Mouse (Mus musculus) myocyte (in vitro differentiated cells): ENCODE data around the gene Galnt15. TPM values are rescaled to one million over a fixed set of nuclear protein-coding genes. Genes with fewer than 3 reads are reported as not detected.

Source experiments
- H3K27me3 ChIP-seq: one replicate; pipeline ENCODE4 v1.6.1; 2011; ENCODE audit not compliant: control insufficient read depth, insufficient read depth, insufficient read length
- H3K36me3 ChIP-seq: one replicate; pipeline ENCODE4 v1.6.1; 2011; ENCODE audit not compliant: control insufficient read depth, insufficient read depth
- H3K4me2 ChIP-seq: one replicate; pipeline ENCODE4 v1.6.1; 2011; ENCODE audit warnings: low read depth, control low read depth
- H3K4me3 ChIP-seq: one replicate; pipeline ENCODE4 v1.5.1; 2011; ENCODE audit warnings: mild to moderate bottlenecking, control low read depth, moderate library complexity
- H3K79me2 ChIP-seq: one replicate; pipeline ENCODE4 v1.6.1; 2011; ENCODE audit not compliant: control insufficient read depth, insufficient read depth
- H3ac ChIP-seq: one replicate; pipeline ENCODE4 v1.6.1; 2011; ENCODE audit not compliant: control insufficient read depth, insufficient read length
- CEBPB ChIP-seq: IDR thresholded peaks from 2 replicates; pipeline ENCODE4 v1.6.1; 2011; ENCODE audit warnings: mild to moderate bottlenecking, moderate library complexity; ENCODE audit not compliant: poor library complexity, insufficient read depth, severe bottlenecking
- E2F4 ChIP-seq: IDR thresholded peaks from one replicate; pipeline ENCODE4 v1.6.1; 2011; ENCODE audit warnings: mild to moderate bottlenecking, control low read depth, moderate library complexity; ENCODE audit not compliant: insufficient read depth
- MAX ChIP-seq: IDR thresholded peaks from one replicate; pipeline ENCODE4 v1.6.1; 2011; ENCODE audit warnings: low read depth, mild to moderate bottlenecking, control low read depth
- MYOD1 ChIP-seq, 3 experiments: IDR thresholded peaks; one replicate each; pipeline ENCODE4 v1.6.1; 2011; ENCODE audit warnings: control low read depth in 2 of 3, low read depth in 2 of 3, mild to moderate bottlenecking in 2 of 3, moderate library complexity in 1 of 3; ENCODE audit not compliant: insufficient read length in 2 of 3, control insufficient read depth in 1 of 3
- MYOG ChIP-seq, 3 experiments: IDR thresholded peaks; one replicate each; pipeline ENCODE4 v1.6.1; 2011; ENCODE audit warnings: control low read depth in 2 of 3, low read depth in 2 of 3, mild to moderate bottlenecking in 2 of 3; ENCODE audit not compliant: insufficient read length in 2 of 3, control insufficient read depth in 1 of 3, insufficient read depth in 1 of 3
- POLR2A ChIP-seq: IDR thresholded peaks from one replicate; pipeline ENCODE4 v1.6.1; 2011; ENCODE audit warnings: low read depth, mild to moderate bottlenecking, control low read depth, moderate library complexity; ENCODE audit not compliant: insufficient read length
- POLR2AphosphoS2 ChIP-seq: IDR thresholded peaks from one replicate; pipeline ENCODE4 v1.6.1; 2011; ENCODE audit warnings: low read depth, control low read depth; ENCODE audit not compliant: insufficient read length
- REST ChIP-seq: IDR thresholded peaks from one replicate; pipeline ENCODE4 v1.6.1; 2011; ENCODE audit warnings: mild to moderate bottlenecking, control low read depth, moderate library complexity; ENCODE audit not compliant: insufficient read depth, insufficient read length
- SRF ChIP-seq: IDR thresholded peaks from one replicate; pipeline ENCODE4 v1.6.1; 2011; ENCODE audit warnings: low read depth; ENCODE audit not compliant: control insufficient read depth, insufficient read length
- TCF12 ChIP-seq: IDR thresholded peaks from one replicate; pipeline ENCODE4 v1.6.1; 2011; ENCODE audit warnings: mild to moderate bottlenecking, control low read depth; ENCODE audit not compliant: poor library complexity, insufficient read depth, severe bottlenecking
- TCF3 ChIP-seq: IDR thresholded peaks from one replicate; pipeline ENCODE4 v1.6.1; 2011; ENCODE audit warnings: low read depth, control low read depth; ENCODE audit not compliant: insufficient read length
- USF1 ChIP-seq: IDR thresholded peaks from one replicate; pipeline ENCODE4 v1.6.1; 2011; ENCODE audit warnings: low read depth, mild to moderate bottlenecking, control low read depth, moderate library complexity
- polyA plus RNA-seq: library from polyadenylated mRNA; unstranded; fragments of >200 nt; fragmentation: generic; extraction: Trizol; gene quantifications from one replicate; pipeline ENCODE4 v1.2.1, GENCODE M21; 2012; ENCODE audit warnings: missing spikeins

Galnt15 gene
- polyA plus RNA-seq, 1 experiment: not detected

DNA sequence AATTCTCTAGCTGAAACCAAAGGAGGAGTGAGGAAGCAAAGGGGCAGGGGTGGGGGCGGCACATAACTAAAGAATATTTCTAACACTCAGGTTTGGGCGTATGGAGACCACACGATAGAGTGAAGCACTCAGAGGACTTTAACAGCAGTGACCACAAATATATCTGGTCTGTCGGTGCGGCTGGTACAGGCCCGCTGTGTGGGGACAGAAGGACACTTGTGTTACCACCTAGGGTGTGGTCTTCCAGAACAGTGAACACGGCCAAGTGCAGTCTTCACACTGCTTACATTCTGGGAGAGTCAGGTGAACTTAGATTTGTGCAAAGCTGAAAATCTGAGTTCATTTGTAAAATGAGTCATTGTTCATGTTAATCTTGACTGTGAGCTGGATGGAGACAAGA is 68.9 kb downstream of the Galnt15 start:
- Histone ChIP-seq H3K4me2 (no peak overlapping the region), H3K36me3 (peaks cover 59% of the 10 kb centered on the region), H3K4me3 (no peak overlapping the region), H3K27me3 (no peaks in the 10 kb centered on the region), H3K79me2 (no peaks in the 10 kb centered on the region), H3ac (no peak overlapping the region)
- TF ChIP-seq SRF (no peak), MAX (no peak), USF1 (no peak), MYOD1 (IDR thresholded peaks at IDR 0.05; ENCODE audit: control insufficient read depth in 1 of 3, insufficient read length in 2 of 3, low read depth in 2 of 3) (no peak), TCF3 (no peak), CEBPB (no peak), POLR2AphosphoS2 (no peak), TCF12 (no peak), POLR2A (no peak), REST (no peak), E2F4 (no peak), MYOG (IDR thresholded peaks at IDR 0.05; ENCODE audit: control insufficient read depth in 1 of 3, insufficient read depth in 1 of 3, insufficient read length in 2 of 3, low read depth in 2 of 3) (no peak)

DNA sequence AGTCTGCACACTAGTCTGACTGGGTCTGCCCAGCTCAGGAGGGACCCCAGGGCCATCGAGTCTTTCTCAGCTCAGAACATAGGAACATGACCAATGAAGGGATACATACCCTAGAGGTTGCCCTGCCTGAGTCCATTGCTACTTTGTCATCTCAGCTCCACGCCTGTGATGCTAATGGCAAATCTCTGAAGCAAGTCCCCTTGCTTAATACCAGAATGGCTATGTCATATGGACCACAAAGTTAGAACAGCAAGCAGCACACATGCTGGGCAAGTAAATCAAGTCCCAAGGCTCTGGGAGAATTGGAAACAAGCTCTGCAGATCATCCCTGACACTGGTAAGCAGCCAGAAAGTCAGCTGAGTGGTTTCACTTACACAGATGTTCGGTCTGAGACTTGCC is 70.2 kb downstream of the Galnt15 start:
- no peak overlapping the region for H3K4me2 ChIP-seq
- no peak overlapping the region for H3ac ChIP-seq
- no peaks in the 10 kb centered on the region for H3K27me3 ChIP-seq
- H3K4me3 ChIP-seq: no peak overlapping the region
- TF ChIP-seq TCF12 (no peak), MYOG (IDR thresholded peaks at IDR 0.05; ENCODE audit: control insufficient read depth in 1 of 3, insufficient read depth in 1 of 3, insufficient read length in 2 of 3, low read depth in 2 of 3) (no peak), CEBPB (no peak), MAX (no peak)
- H3K79me2 ChIP-seq: no peaks in the 10 kb centered on the region
- H3K36me3 ChIP-seq: peaks cover 54% of the 10 kb centered on the region

DNA sequence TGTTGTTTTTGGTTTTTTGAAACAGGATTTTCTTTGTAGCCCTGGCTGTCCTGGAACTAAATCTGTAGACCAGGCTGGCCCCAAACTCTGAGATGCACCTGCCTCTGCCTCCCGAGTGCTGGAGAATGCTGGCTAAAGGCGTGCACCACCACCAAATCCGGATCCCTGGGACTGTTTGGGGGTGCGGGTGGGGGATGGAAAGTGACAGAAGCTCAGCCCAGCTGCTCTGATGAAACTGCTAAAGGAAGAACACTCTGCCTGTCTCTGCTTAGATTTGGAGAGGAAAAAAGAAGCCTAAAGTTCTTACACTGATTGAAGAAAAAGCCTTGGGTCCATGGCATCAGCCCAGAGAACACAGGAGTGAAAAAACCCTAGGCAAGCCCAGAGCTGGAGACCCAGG is 74.8 kb downstream of the Galnt15 start:
- H3ac ChIP-seq: no peak overlapping the region
- no peak overlapping the region for H3K4me3 ChIP-seq
- no peaks in the 10 kb centered on the region for H3K27me3 ChIP-seq
- H3K4me2 ChIP-seq: no peak overlapping the region
- peaks cover 23% of the 10 kb centered on the region for H3K36me3 ChIP-seq
- TF ChIP-seq MYOG (IDR thresholded peaks at IDR 0.05; ENCODE audit: control insufficient read depth in 1 of 3, insufficient read depth in 1 of 3, insufficient read length in 2 of 3, low read depth in 2 of 3): no peak
- no peak for TF ChIP-seq CEBPB
- TF ChIP-seq E2F4: no peak
- TF ChIP-seq POLR2A: no peak
- TF ChIP-seq POLR2AphosphoS2: no peak
- H3K79me2 ChIP-seq: no peaks in the 10 kb centered on the region

DNA sequence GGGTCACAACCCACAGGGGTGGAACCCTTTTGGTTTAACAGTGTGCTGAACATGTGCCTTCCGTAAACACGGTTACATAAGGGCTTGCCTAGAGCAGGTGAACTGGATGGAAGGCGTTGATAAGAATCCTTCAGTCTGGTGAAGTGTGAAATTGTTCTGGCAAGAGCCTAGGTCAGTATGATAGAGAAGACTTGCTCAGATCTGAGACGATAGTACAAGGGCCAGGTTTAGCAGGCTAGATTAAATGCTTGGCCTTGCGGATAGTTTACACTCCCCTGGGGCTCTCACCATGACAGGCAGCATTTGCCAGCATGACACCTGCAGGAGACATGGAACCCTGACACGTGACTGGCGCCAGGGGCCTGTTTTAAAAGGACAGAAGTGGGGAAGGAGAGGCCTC is 76.9 kb downstream of the Galnt15 start:
- H3K36me3 ChIP-seq: peaks cover 4% of the 10 kb centered on the region
- no peaks in the 10 kb centered on the region for H3K27me3 ChIP-seq
- TF ChIP-seq POLR2A (no peak), CEBPB (no peak), TCF12 (no peak), TCF3 (no peak), REST (no peak), E2F4 (no peak), SRF (no peak), POLR2AphosphoS2 (no peak), USF1 (no peak), MYOG (IDR thresholded peaks at IDR 0.05; ENCODE audit: control insufficient read depth in 1 of 3, insufficient read depth in 1 of 3, insufficient read length in 2 of 3, low read depth in 2 of 3) (no peak), MAX (no peak), MYOD1 (IDR thresholded peaks at IDR 0.05; ENCODE audit: control insufficient read depth in 1 of 3, insufficient read length in 2 of 3, low read depth in 2 of 3) (no peak)
- H3K4me2 ChIP-seq: no peak overlapping the region
- no peaks in the 10 kb centered on the region for H3K79me2 ChIP-seq
- H3ac ChIP-seq: no peak overlapping the region
- H3K4me3 ChIP-seq: no peak overlapping the region

DNA sequence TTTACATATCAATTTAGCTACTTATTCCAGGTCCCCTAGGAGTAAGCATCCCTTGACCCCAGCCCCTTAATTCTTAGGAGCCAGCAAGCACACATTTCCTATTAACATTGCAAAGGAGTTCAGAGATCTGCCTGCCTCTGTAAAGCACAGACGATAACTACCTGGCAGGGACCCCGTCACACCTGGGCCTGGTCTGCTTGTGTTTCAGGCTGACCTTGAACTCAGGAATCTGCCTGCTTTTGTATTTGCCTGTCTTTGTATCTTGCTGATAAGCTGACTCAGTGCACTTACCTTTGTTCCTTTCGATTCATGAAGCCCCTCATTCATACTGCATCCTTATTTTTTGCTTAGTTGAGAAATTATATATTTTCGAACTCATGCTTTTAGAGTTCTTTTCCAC is 78.1 kb downstream of the Galnt15 start:
- Histone ChIP-seq H3K4me2 (no peak overlapping the region), H3K27me3 (no peaks in the 10 kb centered on the region), H3K4me3 (no peak overlapping the region), H3K79me2 (no peaks in the 10 kb centered on the region), H3ac (no peak overlapping the region), H3K36me3 (no peaks in the 10 kb centered on the region)
- no peak for TF ChIP-seq POLR2AphosphoS2
- no peak for TF ChIP-seq TCF3
- TF ChIP-seq POLR2A: no peak
- no peak for TF ChIP-seq SRF
- TF ChIP-seq CEBPB: no peak
- no peak for TF ChIP-seq MYOG (IDR thresholded peaks at IDR 0.05; ENCODE audit: control insufficient read depth in 1 of 3, insufficient read depth in 1 of 3, insufficient read length in 2 of 3, low read depth in 2 of 3)
- TF ChIP-seq TCF12: no peak
- no peak for TF ChIP-seq MAX
- TF ChIP-seq E2F4: no peak
- no peak for TF ChIP-seq REST
- TF ChIP-seq USF1: no peak
- TF ChIP-seq MYOD1 (IDR thresholded peaks at IDR 0.05; ENCODE audit: control insufficient read depth in 1 of 3, insufficient read length in 2 of 3, low read depth in 2 of 3): no peak

Other genes starting within 250 kb of the Galnt15 start
- 6.5 TPM for gene Ankrd28, start 198.3 kb upstream of the Galnt15 start, polyA plus RNA-seq
- gene Oxnad1, start 56.4 kb downstream of the Galnt15 start, polyA plus RNA-seq: 24.8 TPM
- gene Dph3, start 56.7 kb downstream of the Galnt15 start, polyA plus RNA-seq: 72.2 TPM
- gene Msmb, start 113.0 kb downstream of the Galnt15 start, polyA plus RNA-seq: not detected
- gene Ncoa4, start 130.9 kb downstream of the Galnt15 start, polyA plus RNA-seq: 20.2 TPM
- gene Timm23, start 172.9 kb downstream of the Galnt15 start, polyA plus RNA-seq: 242 TPM
- gene Parg, start 173.0 kb downstream of the Galnt15 start, polyA plus RNA-seq: 10.5 TPM